Mouse (Mus musculus) liver, embryonic 14.5 days (tissue): ENCODE results near the gene Inhbe.

Experiments
- CTCF ChIP-seq: IDR thresholded peaks from 2 replicates; pipeline ENCODE4 v1.5.1; 2016; ENCODE audit warnings: antibody characterized with exemption, low read depth, control low read depth
- EP300 ChIP-seq: IDR thresholded peaks from 2 replicates; pipeline ENCODE4 v1.6.1; 2016; ENCODE audit warnings: antibody characterized with exemption, low read depth

DNA sequence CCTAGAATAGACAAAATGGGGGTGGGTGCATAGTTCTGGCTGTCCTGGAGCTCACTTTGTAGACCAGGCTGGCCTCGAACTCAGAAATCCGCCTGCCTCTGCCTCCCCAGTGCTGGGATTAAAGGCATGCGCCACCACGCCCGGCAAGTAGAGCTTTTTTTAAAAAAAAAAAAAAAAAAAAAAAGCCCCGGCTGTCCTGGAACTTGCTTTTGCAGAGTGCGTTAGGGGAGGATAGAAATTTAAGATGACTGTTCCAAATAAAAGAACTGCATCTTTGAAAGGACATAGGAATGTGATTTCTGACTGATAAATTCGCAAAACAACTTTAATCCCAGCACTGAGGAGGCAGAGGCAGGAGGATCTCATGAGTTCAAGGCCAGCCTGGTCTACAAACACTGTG lies 25.4 kb upstream of the Inhbe start:
- no peak for TF ChIP-seq EP300
- no peak for TF ChIP-seq CTCF
